Mouse (Mus musculus) left cerebral cortex, postnatal 10 days (tissue): Measurements from ENCODE around the gene Olfr1411. TPM values are rescaled to one million over a fixed set of nuclear protein-coding genes. Genes with fewer than 3 reads are reported as not detected.

Experiments used
- DNase-seq, 2 experiments: peaks; one replicate each; pipeline ENCODE4 v3.0.0; 2021 to 2022; ENCODE audit warnings: low spot score in 2 of 2, mixed read lengths in 1 of 2; ENCODE audit errors: extremely low spot score in 1 of 2
- intact Hi-C: fragments of 180-260 bp; cut with DNase I; formaldehyde crosslinking; loops from one replicate; pipeline ENCODE4 v1.15.1; 2025
- total RNA-seq, 2 experiments: library from RNA; stranded (reverse); gene quantifications; 2 replicates each; pipeline ENCODE4 v1.2.3; 2021

The Olfr1411 gene
- not detected for total RNA-seq

DNA sequence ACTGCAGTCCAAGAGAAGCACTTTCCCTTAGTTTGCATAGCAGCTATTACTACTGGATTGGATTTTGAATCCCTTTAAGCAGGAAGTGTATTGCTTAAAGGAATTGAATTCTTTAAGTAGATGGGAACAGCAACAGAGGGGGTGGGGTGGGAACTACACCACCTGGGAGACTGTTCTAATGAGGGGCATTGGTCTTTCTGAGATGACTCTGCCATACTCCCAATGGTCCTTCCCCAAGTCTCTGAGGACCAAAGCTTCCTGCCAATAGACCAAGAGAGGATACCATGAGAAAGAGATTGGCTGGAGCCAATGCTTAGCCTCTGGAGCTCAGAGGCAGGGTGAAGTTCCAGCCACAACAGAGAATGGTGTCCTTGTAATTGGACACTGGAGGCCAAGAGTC, at the start of gene Olfr1411:
Olfr1411 (plus strand) TSS at position 301 of the 400 bp plus-strand sequence.
- intact Hi-C loops: no loop called here

DNA sequence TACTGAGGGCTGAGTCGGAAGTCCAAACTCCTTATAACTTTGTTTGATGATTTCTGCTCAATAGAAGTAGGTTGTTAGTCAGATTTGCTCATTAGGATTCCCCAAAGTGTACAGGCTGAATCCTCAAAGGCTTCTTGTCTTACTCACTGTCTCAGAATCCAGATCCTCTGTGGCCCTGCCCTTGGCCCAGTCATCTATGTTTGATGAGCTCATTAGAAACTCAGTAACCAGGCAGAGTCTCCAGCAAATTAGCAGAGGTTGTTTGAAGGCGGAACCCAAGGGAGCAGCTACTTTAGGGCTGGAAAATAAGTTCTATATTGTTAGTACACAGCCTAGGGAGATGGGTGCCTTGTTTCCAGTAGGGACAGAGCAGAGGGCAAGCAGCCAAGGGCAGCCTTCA, 48.3 kb upstream of the Olfr1411 start:
- no peak for DNase-seq
- intact Hi-C loops: no loop called here

More for the DNA sequence above, at the start of gene Olfr1411:
- no peak for DNase-seq

DNA sequence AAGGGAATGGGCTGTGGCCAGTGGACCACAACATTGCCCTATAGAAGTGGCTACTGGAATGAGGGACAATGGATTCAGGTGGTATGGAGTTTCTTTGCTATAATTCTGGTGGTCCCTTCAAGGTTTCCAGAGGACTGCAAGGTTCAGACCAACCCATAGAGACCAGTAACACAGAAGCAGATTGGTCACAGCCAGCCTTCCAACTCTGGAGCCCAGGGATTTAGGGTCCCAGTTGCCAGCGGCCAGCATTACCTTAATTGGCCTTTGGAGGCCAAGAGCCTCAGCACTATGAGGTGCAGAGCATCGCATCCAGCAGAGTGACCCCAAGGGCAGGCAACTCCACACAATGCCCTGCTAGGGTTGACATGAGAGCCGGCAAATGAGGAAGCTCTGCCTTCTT, 23.2 kb upstream of the Olfr1411 start, which contains the start of gene Olfr1413:
Olfr1413 (plus strand) TSS at position 301 of the 400 bp plus-strand sequence.
- no peak for DNase-seq
- intact Hi-C loops: no loop called here

DNA sequence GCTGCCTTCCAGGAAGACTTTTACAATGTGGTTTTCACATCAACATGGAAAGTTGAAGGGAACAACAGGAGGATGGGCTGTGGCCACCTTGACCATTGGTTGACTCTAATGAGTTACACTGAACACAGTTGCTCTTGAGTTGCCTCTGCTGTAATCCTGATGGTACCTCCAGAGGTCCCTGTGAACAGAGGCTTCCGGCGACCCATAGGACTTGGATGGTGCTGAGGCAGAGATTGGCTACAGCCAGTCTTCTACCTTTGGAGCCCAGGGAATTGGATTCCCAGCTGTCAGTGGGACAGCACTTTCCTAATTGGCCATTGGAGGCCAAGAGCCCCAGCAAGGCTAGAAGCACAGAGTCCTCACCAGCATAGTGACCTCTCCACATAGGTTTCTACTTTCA, 8.7 kb upstream of the Olfr1411 start, which contains the start of gene Olfr1412:
Olfr1412 (plus strand) TSS at position 301 of the 400 bp plus-strand sequence.
- intact Hi-C loops: no loop called here

DNA sequence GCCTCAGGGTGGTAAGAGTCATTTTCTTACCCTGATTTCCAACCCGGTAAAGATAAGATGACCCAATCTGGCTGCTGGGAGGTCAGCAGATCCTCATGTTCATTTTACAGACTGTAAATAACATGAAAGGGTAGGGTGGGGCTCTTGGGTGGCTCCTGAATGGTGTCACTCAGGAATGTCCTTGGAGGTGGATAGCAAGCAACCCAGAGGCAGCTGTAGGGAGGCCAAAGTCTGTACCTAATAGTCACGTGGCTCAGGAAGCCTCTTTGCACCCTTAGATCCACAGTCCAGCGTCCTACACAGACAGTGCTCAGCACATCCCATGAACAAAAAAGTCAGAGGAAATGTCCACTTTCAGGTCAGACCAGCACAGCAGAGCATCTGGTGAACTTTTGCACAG, 1.8 kb downstream of the Olfr1411 start:
- no peak for DNase-seq
- intact Hi-C loops: no loop called here

More for the DNA sequence above, 8.7 kb upstream of the Olfr1411 start, which contains the start of gene Olfr1412:
- no peak for DNase-seq

DNA sequence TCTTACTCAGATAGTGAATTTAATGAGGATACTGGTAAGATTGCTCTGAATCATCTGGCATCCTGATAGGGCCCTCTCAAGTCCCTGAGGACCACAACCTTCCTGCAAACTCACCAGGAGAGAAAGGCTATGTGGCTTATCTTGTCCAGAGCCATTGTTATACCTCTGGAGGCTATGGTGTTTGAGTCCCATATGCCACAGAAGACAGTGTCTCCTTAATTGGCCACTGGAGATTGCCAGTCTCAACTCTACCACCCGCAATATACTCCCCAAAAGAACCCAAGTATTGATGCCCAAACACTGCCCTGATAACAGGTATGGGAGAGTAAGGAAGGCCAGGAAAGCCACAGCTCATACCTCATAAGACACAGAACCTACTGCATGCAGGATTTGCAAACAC, 11.3 kb downstream of the Olfr1411 start, which contains the start of gene Olfr1410:
Olfr1410 (plus strand) TSS at position 301 of the 400 bp plus-strand sequence.
- intact Hi-C loops: no loop called here
- DNase-seq: no peak

DNA sequence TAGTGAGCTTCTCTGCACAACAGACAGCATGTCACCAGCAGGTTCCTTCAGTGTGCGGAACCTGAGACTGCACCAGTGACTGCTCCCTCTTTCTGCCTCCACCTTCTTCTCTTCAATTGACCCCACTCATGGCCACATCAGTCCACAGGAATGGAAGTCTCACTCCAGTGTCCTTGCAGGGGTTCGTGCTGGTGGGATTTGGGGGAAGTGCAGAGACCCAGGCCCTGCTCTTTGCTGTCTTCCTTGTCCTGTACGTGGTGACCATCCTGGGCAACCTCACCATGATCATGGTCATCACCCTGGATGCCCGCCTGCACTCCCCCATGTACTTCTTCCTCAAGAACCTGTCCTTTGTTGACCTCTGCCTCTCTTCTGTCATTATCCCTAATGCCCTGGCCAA, 13.5 kb downstream of the Olfr1411 start:
- intact Hi-C loops: no loop called here
- no peak for DNase-seq

DNA sequence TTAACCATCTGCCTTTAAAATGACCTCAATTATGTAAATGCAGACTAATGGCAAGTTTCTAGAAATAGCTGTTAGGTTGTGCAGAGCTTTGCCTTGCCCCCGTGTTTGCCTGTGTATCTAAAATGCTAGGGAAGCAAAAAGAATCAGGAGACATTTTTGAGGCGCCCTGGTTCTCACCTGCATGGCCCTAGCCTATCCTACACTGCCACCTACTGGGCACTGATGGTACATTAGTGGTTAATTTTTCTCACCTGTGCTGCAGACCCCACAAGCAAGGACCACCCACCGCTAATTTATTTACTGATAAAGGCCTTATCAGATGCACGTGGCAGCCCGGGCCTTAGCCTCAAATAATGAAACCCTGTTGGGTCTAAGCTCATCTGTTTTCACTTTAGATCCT, 16.8 kb downstream of the Olfr1411 start:
- intact Hi-C loops: loop anchor here (1.0 to 5.0 kb wide), 2 partner anchors 36 to 90 kb away; partner anchors contain the start of gene Otos

DNA sequence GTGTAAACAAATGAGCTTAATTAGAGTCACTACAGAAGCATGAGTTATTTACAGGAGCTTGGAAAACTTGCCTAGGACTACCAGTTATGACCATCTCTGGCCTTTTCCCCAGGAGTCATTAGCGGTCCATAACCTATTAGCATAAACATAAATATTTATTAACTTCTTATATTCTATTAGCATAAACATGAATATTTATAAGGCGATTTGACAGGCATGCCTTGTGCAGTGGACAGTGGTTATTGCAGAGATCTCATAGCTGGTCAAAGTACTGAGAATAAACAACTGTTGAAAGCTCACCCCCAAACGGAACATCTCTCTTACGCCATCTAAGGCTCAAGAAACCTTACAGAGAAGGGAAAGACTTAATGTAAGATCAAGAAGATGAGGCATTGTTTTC, 19.0 kb downstream of the Olfr1411 start:
- intact Hi-C loops: loop anchor here (5.0 kb wide), 1 partner anchor 34 kb away; the partner anchor contains the start of gene Otos
- no peak for DNase-seq

More for the DNA sequence above, 16.8 kb downstream of the Olfr1411 start:
- DNase-seq: peak; percentile 33 to 40

DNA sequence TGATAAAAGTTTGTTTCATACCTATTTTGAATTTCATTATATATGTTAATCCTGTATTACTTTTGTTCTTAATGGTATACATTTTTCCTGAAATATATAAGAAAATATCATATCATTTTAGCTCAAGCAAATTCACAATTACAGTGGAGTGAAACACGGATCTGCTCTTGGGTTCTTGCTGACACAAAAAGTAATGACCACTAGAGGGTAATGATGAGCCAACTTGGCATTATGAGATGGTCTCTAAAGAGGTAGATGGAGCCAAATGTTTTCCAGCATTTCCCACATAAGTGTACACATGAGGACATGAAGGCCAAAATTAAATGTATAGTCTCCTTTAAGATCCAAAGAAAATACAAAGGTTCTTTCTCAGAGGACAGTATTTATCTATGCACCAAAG, 20.3 kb downstream of the Olfr1411 start:
- peak in 1 of 2 experiments; percentile 25 for DNase-seq
- intact Hi-C loops: loop anchor here (5.0 kb wide), 1 partner anchor 33 kb away; the partner anchor contains the start of gene Otos

DNA sequence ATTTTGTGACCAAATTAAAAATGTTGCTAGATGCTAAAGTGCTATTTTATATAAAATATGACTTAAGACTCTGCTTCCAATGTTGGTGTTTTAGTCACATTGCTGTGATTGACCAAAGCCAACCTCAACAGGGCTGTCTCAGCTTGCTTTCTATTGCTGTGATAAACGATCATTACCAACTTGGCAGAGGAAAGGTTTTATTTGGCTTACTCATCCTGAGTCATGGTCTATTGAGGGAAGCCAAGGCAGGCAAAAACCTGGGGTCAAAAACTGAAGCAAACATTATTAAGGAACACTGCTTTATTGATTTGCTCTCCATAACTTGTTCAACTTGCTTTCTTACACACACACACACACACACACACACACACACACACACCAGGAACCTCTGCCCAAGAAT, 21.8 kb downstream of the Olfr1411 start:
- intact Hi-C loops: no loop called here
- no peak for DNase-seq

DNA sequence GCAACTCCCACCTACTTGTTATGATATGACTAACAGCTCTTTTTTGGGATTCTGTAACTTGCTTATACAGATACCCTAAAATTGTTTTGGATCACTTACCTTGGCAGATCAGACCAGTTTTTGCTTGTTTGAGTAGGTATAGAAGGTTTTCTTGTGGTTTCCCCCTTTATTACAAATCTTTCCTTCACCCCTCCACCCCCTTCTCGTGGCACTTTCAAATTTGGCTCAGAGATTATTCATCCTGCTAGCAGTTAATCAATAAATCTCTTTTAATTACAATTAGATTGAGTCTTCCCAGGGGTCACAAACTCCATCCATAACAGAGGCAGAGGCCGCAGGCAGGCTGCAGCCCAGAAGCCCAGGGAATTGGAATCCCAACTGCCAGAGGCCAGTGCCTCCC, 23.3 kb downstream of the Olfr1411 start, which contains the start of gene Olfr12:
Olfr12 (plus strand) TSS at position 301 of the 400 bp plus-strand sequence.
- DNase-seq: no peak
- intact Hi-C loops: no loop called here

DNA sequence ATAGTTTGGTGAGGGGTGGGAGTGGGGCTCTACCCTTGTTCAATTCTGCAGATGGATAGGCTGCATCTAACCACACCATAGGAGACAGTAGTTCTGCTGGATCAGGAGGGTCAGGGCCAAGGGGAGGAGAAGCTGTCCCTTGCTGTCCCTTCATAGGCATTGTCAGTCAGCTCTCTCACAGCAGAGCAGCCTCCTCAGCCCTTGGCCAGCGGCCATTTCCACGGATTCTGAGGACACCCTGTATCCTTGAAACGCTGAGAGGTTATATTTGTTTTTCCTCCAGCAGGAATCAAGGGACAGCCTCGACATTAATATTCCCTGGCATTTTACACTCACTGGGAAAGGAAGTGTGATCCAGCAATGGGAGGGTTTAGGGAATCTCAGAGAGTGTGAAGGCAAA, 24.1 kb downstream of the Olfr1411 start:
- intact Hi-C loops: no loop called here
- no peak for DNase-seq

DNA sequence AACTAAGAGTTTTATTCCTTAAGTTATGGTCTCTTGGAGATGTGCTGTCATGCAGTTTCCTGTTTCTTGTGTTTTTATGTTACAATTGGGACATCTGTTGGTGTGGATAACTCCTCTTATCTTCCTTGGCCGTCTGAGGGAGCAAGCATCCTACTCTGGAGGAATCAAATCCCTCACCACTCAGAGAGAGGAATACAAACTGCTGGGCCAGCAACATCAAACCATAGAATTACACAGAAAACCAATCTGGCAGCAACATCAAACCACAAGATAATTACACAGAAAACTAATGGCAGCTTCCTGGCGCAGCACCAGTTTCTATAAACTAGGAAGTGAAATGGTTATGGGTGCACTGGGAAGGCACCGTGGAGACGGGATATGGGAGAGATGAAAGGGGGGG, 34.0 kb downstream of the Olfr1411 start:
- DNase-seq: no peak
- intact Hi-C loops: no loop called here

DNA sequence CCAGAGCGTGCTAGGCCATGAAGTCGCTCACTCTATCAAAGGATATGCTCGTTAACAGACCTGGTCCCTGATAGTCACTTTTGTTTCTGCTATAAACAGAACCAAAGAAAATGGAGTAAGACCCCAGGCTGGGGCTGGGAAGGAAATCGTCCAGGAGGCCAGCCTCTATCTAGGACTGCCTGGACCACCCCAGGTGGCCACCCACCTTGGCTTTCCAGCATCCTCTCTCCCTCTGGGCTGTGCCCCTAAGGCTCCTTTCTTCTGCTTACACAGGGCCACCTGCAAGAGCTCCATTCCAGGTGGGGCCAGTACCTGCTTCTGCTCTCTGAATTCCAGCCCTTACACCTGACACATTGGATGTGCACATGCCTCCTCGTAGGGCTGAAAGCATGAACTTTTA, 38.0 kb downstream of the Olfr1411 start:
- intact Hi-C loops: no loop called here
- DNase-seq: no peak

DNA sequence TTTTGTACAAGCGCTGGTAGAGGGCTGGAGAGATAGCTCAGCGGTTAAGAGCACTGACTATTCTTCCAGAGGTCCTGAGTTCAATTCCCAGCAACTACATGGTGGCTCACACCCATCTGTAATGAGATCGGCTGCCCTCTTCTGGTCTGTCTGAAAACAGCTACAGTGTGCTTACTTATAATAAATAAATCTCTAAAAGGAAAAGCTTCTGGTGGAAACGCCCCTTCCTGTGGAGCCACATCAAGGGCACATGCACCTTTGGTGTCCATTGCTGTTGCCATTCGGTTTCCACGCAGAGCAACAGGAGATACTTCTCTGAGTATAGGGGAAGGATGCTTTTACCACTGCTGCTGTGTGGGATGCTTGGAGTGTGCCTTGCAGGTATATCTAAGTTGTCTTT, 38.7 kb downstream of the Olfr1411 start:
- DNase-seq: no peak
- intact Hi-C loops: no loop called here

DNA sequence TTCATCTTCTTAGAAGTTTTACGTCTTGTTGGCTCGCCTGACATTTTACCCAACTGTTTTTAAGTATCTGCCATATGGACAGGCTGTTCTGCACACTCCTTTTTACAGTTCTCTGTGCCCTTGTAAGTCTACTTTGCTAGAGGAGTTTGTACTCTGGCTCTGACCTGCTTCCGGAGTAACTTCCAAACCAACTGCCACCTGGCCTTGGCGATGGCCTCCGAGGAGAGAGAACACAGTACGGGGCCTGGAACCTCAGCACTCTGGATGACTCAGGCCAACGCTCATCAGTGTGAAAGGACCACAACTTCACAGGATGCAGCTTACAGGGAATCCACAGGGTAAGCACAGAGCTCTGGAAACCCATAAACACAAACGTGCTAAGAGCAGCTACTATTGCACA, 39.5 kb downstream of the Olfr1411 start:
- intact Hi-C loops: no loop called here
- DNase-seq: no peak

DNA sequence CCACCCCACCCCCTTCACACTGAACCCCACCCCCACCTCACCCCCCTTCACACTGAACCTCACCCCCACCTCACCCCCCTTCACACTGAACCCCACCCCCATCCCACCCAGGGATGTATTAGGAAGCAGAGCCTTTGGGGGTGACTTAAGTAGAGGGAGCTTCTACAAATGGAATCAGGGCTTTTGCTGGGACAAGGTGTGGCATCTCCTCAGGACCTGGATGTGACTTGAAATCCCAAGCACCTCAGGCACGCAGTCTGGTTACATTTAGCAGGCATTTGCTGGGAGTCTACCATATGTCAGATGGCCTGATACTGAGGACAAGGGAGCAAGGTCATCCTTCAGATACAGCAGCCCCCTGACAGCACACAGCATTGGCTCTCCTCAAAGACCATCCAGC, 40.4 kb downstream of the Olfr1411 start:
- DNase-seq: no peak
- intact Hi-C loops: no loop called here

DNA sequence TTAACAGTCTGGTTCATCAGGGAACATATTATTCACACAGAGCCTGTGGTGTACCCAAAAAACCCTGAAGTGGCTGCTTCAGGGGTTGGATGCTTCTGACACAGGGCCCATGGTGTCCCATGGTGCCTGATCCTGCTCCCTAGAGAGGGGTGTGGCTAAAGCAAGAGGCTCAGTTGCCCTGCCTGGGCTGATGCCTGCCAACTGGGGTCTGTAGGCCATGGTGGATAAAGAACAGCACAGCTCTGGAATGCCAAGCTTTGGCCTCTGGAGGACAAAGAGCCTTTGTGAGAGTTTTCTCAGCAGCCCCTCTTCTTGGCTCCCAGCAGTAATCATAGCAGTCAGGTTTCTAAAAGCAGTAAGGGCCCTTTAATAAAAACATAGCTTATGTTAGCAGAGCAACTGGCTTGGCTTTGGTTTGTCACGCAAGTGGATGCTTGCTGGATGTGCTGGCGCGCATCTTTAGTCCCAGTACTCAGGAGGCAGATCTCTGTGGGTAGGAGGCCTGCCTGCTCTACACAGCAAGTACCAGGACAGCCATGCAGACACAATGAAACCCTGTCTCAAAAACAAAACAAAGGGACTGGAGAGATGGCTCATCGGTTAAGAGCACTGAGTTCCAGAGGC, 40.9 kb downstream of the Olfr1411 start:
- DNase-seq: no peak
- intact Hi-C loops: no loop called here

DNA sequence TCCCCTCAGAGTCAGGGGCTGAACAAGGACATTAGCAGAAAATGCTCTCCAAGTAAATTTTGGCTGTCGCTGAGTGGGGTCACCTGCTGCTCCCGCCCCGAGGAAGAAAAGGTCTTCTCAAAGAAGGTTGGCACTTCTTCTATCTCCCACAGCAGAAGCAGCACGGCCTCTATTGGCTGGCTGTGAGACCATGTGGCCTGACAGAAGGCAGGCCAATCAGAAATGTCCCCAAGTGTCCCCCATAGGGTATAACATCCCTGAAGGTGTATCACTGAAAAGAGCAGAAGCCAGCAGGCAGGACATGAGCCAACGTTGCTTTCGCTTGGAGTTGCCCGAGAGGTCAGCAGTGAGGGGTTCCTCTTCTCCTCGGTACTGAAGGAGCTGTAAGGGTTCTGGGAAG, 41.8 kb downstream of the Olfr1411 start:
- no peak for DNase-seq
- intact Hi-C loops: no loop called here

DNA sequence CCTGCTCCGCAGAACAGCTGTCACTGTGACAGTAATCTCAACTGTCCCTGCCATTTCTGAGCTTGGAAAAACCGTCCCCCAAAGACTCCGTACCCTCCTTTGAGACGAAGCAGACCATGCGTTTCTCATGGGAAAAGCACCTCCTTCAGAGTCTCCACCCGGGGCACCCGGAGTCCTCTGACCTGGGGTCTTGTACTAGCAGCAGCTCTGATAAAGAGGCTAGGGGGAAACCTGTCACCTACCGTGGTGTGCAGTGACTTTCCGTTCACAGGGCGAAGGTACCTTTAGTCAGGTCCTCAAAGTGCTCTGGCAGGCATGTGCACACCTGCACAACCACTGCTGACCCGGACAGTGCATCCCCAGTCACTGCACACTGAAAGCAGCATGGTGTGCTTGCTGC, 42.5 kb downstream of the Olfr1411 start:
- intact Hi-C loops: no loop called here
- DNase-seq: no peak
